Mouse (Mus musculus) CD4-positive, CD25-positive, alpha-beta regulatory T cell, adult 2 months (primary cell): Measurements from ENCODE around the gene Ndufb3.
A peak's percentile ranks its signal among the peaks of the same experiment; 100 is the strongest.
"Not testable (repeated sequence)": the region's sequence is repeated elsewhere in the genome, so short reads cannot be mapped to it uniquely, and the experiment has no call there.

ENCODE experiments used
- DNase-seq: peaks from one replicate; pipeline ENCODE4 v3.0.0-alpha.2; 2012; ENCODE audit warnings: low read depth, low spot score

Gene Ndufb3

DNA sequence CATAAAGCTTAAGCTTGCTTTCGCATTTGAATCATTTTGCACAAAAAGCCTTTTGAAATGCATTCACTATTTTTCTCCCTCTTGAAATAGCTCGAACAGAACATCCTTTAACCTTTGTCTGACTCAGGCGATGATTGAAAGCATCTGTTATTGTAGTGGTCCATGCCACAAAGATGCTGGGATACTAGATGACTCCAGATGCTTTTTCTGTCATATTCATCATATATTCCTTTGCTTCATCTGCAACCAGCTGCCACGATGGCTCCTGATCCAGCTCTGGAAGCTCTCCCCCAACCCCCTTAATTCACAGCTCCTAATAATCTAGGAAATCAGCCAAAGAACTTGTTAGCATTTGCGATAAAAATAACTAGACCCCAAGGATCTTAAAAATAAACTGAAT lies 30.9 kb downstream of the Ndufb3 start:
- no peak for DNase-seq

DNA sequence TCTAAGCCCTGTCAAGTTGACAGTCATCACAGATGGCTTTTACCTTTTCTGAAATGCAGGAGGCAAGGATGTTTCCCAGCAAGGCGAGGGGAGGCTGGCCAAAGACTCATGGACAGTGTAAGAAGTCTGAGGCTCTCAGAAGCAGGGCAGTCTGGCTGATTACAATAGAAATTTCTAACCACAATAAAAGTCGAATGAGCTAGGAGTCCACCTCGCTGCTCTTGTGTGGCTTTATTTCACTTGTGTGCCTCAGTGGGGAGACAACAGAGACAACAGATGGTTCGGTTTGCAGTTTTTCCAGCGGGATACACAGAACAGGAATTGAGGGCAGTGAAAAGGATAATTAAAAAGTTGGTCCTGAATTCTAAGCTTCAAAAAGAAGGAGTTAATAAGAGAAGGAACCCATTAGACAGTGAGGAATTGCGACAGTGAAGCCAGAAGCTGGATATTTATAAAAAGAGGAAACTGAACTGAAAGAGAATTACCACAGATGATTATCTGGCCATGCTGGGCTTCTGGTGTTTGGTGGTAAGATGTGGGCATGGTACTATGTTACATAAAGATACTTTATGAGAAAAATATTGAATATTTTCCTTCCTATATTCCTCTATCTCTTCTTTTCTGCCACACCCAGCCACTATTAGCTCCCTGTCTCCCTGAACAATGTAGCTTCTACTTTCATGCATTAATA lies 31.9 kb downstream of the Ndufb3 start:
- no peak for DNase-seq

DNA sequence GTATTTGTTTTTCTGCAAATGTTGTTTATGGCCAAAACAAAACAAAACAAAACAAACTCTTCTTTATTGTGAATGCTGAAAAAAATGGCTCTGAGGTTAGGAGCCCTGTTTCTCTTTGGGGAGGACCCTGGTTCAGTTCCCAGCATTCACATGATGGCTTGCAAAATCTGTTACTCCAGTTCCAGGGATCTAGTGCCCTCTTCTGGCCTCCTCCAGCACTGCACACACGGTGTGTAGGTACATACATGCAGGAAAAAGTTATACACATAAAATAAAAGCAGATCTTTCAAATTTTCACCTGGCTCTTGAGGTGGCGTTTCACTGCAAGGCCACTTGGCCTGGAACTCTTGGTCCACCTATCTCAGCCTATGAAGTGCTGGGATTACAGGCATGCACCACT lies 32.6 kb downstream of the Ndufb3 start:
- peak; percentile 9 for DNase-seq

DNA sequence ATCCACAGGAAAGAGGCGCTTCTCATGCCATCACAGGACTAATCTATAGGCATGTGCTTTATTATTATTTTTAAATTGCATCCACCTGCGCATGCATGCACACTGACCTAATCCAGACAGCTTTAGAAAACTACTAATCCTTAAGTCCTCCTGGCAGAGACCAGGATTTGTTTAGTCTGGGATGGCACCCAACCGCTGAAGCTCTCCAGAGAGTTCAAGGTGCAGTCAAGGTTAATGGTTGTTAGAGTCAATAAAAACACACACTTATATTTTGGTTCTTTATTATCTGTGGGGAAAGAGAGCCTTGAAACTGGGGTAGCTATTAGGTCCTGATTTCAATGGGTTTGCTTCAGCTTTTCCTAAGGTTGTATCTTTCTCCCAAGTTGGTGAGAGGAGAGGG lies 35.1 kb downstream of the Ndufb3 start:
- no peak for DNase-seq

DNA sequence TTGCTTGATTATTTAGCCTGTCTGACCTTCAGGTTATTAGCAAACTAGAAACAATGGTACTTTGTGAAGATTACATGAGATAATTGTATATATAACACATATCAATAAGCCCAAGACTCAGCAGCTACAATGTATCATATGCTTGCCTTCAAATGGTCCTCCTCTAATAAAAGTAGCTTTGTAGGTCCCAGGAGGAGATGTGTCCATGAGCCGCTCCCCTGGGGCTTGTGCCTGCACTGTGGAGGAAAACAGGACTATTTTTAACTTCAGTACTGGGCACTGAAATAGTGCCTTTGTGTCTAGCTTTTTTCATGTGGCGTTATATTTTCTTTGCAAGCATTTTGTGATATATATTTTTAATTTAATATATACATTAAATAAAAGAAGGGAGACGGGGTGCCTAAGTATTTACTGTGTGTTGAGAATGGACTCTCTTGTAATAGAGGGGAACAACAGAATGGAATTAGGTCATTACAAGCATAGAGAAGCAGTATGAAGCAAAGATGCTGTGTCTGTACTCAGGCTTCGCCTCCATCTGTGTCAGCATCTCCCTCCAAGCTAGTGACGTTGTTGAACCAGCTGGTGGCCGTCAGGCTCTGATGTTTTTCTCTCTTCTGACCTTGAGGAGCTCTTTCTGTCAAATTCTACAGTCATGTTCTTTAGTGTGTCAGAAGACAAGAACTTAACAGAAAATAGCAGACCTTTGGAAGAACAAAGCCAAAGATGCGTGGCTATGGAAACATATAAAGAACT lies 36.0 kb downstream of the Ndufb3 start:
- DNase-seq, result no peak

DNA sequence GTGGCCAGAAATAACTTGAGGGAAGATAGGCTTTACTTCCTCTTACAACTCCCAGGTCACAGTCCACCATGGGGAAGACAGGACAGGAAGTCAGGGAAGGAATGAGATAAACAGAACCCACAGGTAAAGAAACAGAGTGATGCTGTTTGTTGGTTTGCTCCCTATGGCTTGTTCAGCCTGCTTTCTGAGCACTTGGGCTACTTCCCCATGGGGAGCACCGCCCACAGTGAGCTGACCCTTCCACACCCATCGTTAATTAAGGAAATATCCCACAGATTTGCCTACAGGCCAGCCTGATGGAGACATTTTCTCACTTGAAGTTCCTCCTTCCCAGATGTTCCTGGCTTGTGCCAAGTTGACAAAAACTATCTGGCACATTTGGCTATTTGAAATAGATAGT lies 42.7 kb downstream of the Ndufb3 start:
- DNase-seq, result not testable (repeated sequence)
